Mouse (Mus musculus) forebrain, embryonic 14.5 days (tissue): ENCODE data around the gene Slc22a14. TPM values are rescaled to one million over a fixed set of nuclear protein-coding genes. Genes with fewer than 3 reads are reported as not detected.

Experiments
- ATAC-seq: fragments of 200-750 bp; cut with Nextera tagmentation; 2 replicates; pipeline ENCODE4 v1.8.0; 2017; ENCODE audit warnings: mild to moderate bottlenecking, moderate library complexity
- DNase-seq: peaks from one replicate; pipeline ENCODE4 v3.0.0-alpha.2; 2015; ENCODE audit warnings: low spot score
- H3K27ac ChIP-seq: fragments of 300-500 bp; sonication (generic); 2 replicates; pipeline ENCODE4 v1.5.1; 2014; ENCODE audit warnings: low read depth, mild to moderate bottlenecking, control low read depth, low read length, moderate library complexity
- H3K27me3 ChIP-seq: fragments of 300-500 bp; sonication (generic); replicated peaks from 2 replicates; pipeline ENCODE4 v1.6.1; 2014; ENCODE audit warnings: low read length, control low read depth, mixed read lengths; ENCODE audit not compliant: control insufficient read depth, insufficient read depth
- H3K36me3 ChIP-seq: fragments of 300-500 bp; sonication (generic); 2 replicates; pipeline ENCODE4 v1.6.1; 2014; ENCODE audit warnings: low read length, control low read depth; ENCODE audit not compliant: control insufficient read depth, insufficient read depth
- H3K4me1 ChIP-seq: fragments of 300-500 bp; sonication (generic); 2 replicates; pipeline ENCODE4 v1.6.1; 2014; ENCODE audit warnings: antibody characterized with exemption, low read length, control low read depth; ENCODE audit not compliant: control insufficient read depth, insufficient read depth
- H3K4me2 ChIP-seq: fragments of 300-500 bp; sonication (generic); 2 replicates; pipeline ENCODE4 v1.6.1; 2014; ENCODE audit warnings: mild to moderate bottlenecking, control low read depth, low read length
- H3K4me3 ChIP-seq: fragments of 300-500 bp; sonication (generic); 2 replicates; pipeline ENCODE4 v1.5.1; 2014; ENCODE audit warnings: low read depth, low read length, control low read depth
- H3K9ac ChIP-seq: fragments of 300-500 bp; sonication (generic); 2 replicates; pipeline ENCODE4 v1.6.1; 2014; ENCODE audit warnings: mild to moderate bottlenecking, low read length, control low read depth, moderate library complexity
- H3K9me3 ChIP-seq: fragments of 300-500 bp; sonication (generic); replicated peaks from 2 replicates; pipeline ENCODE4 v1.6.1; 2016; ENCODE audit warnings: low read length, control low read depth, mixed read lengths; ENCODE audit not compliant: control insufficient read depth
- WGBS: fragments of 180-500 bp; shearing (Covaris S2); extraction: QIAGEN DNeasy Blood & Tissue Kit; methylation state at CpG from one replicate; pipeline ENCODE4 v1.1.7; 2014; 5-methylcytosine and 5-hydroxymethylcytosine counted together
- polyA plus RNA-seq: library from polyadenylated mRNA; unstranded; fragments of >200 nt; fragmentation: Nextera tagmentation; extraction: Ambion mirVana; gene quantifications from 2 replicates; pipeline ENCODE4 v1.2.1, GENCODE M21; 2014

Slc22a14 gene
- polyA plus RNA-seq, 1 experiment from 2014 or later, result not detected

GRCm38 (mm10) chr9:119350947-119351705, 14.2 kb downstream of the Slc22a14 start:
- peaks cover 42% of the 10 kb centered on the region for H3K36me3 ChIP-seq
- ATAC-seq (no peak), DNase-seq (no peak)

GRCm38 (mm10) chr9:119350531-119350930, 14.8 kb downstream of the Slc22a14 start:
- Histone ChIP-seq H3K36me3 (peaks cover 48% of the 10 kb centered on the region), H3K27ac (no peak overlapping the region), H3K9ac (no peak overlapping the region), H3K27me3 (no peaks in the 10 kb centered on the region), H3K9me3 (no peaks in the 10 kb centered on the region), H3K4me1 (no peaks in the 10 kb centered on the region), H3K4me2 (no peak overlapping the region), H3K4me3 (no peak overlapping the region)
- WGBS, result 92% methylated on average over 3 of the region's 3 CpGs
- DNase-seq (no peak), ATAC-seq (no peak)

More at GRCm38 (mm10) chr9:119350947-119351705, 14.2 kb downstream of the Slc22a14 start:
- H3K4me2 ChIP-seq, result no peak overlapping the region
- H3K9me3 ChIP-seq, result no peaks in the 10 kb centered on the region
- no peak overlapping the region for H3K9ac ChIP-seq
- no peaks in the 10 kb centered on the region for H3K27me3 ChIP-seq
- WGBS, result 94% methylated on average over 10 of the region's 10 CpGs
- H3K4me1 ChIP-seq, result no peaks in the 10 kb centered on the region
- H3K4me3 ChIP-seq, result no peak overlapping the region
- no peak overlapping the region for H3K27ac ChIP-seq

- no peak for ATAC-seq
- 97% methylated on average over 8 of the region's 8 CpGs for WGBS
Measured at GRCm38 (mm10) chr9:119346376-119346775, 19.0 kb downstream of the Slc22a14 start.

GRCm38 (mm10) chr9:119342728-119343127, 22.6 kb downstream of the Slc22a14 start:
- ATAC-seq, result no peak
- WGBS, result 89% methylated on average over 7 of the region's 7 CpGs

More at GRCm38 (mm10) chr9:119346376-119346775, 19.0 kb downstream of the Slc22a14 start:
- Histone ChIP-seq H3K4me2 (no peak overlapping the region), H3K36me3 (peaks cover 70% of the 10 kb centered on the region), H3K4me1 (peaks cover 11% of the 10 kb centered on the region; the same call in 1 of the 2 replicates), H3K27me3 (no peaks in the 10 kb centered on the region), H3K9me3 (no peaks in the 10 kb centered on the region), H3K27ac (no peak overlapping the region), H3K9ac (no peak overlapping the region), H3K4me3 (no peak overlapping the region)
- DNase-seq, result no peak

DNA sequence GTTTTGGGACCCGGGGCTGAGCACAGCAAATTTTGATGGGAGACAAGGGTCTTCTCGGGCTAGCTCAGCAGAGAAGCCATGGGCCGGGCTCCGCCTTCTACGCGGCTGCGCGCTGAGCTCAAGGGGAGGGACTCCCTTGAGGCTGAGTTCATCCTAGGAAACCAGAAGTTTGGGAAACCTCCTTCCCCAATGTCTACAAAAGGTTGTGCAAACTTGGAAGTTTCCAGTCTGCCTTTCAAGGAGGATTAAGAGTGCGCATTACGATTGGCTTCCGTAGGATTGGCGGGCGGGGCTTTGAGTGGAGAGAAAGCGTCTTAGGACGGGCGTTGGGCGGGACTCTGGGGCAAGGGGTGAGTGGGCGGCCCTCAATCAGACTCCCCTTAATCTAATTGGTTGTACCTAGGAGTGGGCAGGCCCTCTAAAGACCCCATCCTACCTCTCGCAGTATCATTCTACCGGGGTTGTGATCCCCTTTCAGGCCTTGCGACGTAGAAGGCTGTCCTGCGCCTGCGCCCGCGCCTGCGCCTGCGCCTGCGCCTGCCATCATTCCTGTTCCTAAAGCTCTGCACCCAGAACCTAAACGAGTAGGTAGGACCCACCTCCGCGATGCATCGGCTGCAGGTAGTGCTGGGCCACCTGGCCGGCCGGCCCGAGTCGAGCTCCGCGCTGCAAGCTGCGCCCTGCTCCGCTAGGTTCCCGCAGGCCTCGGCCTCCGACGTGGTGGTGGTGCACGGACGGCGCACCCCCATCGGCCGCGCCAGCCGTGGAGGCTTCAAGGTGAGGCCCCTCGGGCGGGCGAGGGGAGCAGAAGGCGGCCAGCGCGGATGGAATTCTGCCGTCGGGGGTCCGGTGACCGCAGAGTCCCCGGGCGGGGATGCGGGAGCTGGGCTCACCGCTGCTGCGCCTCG, 24.2 kb downstream of the Slc22a14 start, which contains the start of gene Myd88:
Myd88 (minus strand) TSS at position 503 of the 908 bp plus-strand sequence.
- peak within 1 kb of the TSS; percentile 70 for H3K4me2 ChIP-seq
- H3K27me3 ChIP-seq, result no peaks in the 10 kb centered on the region
- under 1% methylated on average over 66 of the region's 68 CpGs for whole genome bisulfite sequencing
- H3K36me3 ChIP-seq, result peaks cover 32% of the 10 kb centered on the region
- peaks cover 20% of the 10 kb centered on the region for H3K4me1 ChIP-seq
- DNase-seq (peak; percentile 97), ATAC-seq (peak; percentile 98)
- no peaks in the 10 kb centered on the region for H3K9me3 ChIP-seq
- peak within 1 kb of the TSS; percentile 78 for H3K9ac ChIP-seq
- peak within 1 kb of the TSS; percentile 66 for H3K4me3 ChIP-seq
- peak within 1 kb of the TSS; percentile 82 for H3K27ac ChIP-seq

More at GRCm38 (mm10) chr9:119342728-119343127, 22.6 kb downstream of the Slc22a14 start:
- Histone ChIP-seq H3K4me2 (no peak overlapping the region), H3K27me3 (no peaks in the 10 kb centered on the region), H3K9ac (no peak overlapping the region), H3K4me1 (peaks cover 20% of the 10 kb centered on the region), H3K9me3 (no peaks in the 10 kb centered on the region), H3K36me3 (peaks cover 46% of the 10 kb centered on the region), H3K27ac (no peak overlapping the region), H3K4me3 (no peak overlapping the region)
- DNase-seq, result no peak

GRCm38 (mm10) chr9:119340212-119340580, 25.2 kb downstream of the Slc22a14 start:
- Histone ChIP-seq H3K4me1 (peaks cover 20% of the 10 kb centered on the region), H3K27ac (no peak overlapping the region), H3K36me3 (peaks cover 23% of the 10 kb centered on the region), H3K27me3 (no peaks in the 10 kb centered on the region), H3K4me3 (peak overlapping the region; percentile 66), H3K9ac (peak overlapping the region; percentile 62), H3K4me2 (peak overlapping the region; percentile 70), H3K9me3 (no peaks in the 10 kb centered on the region)
- DNase-seq (no peak), ATAC-seq (no peak)
- 4% methylated on average over 8 of the region's 8 CpGs for WGBS

DNA sequence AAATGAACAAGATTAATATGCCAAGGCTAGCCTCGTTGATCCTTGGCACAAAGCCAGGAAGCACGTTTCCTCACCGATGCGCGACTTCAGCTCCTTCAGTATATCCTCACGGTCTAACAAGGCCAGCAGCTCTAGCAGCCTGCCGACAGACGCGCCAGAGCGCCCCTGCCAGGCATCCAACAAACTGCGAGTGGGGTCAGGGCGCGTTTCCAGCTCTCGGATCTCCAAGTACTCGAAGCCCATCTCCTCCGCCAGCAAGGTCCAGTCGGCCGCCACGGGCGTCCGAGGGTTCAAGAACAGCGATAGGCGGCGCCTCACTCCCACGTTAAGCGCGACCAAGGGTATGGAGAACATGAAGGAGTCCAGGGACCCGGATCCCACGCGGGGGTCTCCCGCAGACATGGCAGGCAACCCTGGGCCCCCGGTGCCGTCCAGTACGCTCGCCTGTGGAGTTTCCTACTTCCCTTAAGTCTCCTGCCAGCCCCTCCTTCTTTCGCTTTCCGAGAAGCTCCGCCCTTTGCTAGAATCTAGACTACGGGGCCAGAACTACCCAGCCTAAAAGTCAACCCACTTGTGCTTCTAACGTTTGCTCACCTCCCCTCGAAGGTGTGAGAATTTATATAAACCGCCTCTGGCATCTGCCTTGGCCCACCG, 25.7 kb downstream of the Slc22a14 start, which contains the start of gene Acaa1a:
Acaa1a (plus strand) TSS at position 119 of the 654 bp plus-strand sequence.
- H3K36me3 ChIP-seq, result peaks cover 19% of the 10 kb centered on the region
- peak within 1 kb of the TSS; percentile 70 for H3K4me2 ChIP-seq
- ATAC-seq (no peak), DNase-seq (peak; percentile 53)
- peaks cover 20% of the 10 kb centered on the region for H3K4me1 ChIP-seq
- peak within 1 kb of the TSS; percentile 82; the same call in 1 of the 2 replicates for H3K27ac ChIP-seq
- no peaks in the 10 kb centered on the region for H3K27me3 ChIP-seq
- no peaks in the 10 kb centered on the region for H3K9me3 ChIP-seq
- peak within 1 kb of the TSS; percentile 62 for H3K9ac ChIP-seq
- peak within 1 kb of the TSS; percentile 66 for H3K4me3 ChIP-seq
- WGBS, result 2% methylated on average over 43 of the region's 43 CpGs

GRCm38 (mm10) chr9:119339106-119339505, 26.2 kb downstream of the Slc22a14 start:
- DNase-seq (no peak), ATAC-seq (no peak)
- Histone ChIP-seq H3K27me3 (no peaks in the 10 kb centered on the region), H3K4me1 (peaks cover 20% of the 10 kb centered on the region), H3K9ac (peak overlapping the region; percentile 62; the same call in 1 of the 2 replicates), H3K9me3 (no peaks in the 10 kb centered on the region), H3K4me2 (peak overlapping the region; percentile 70), H3K27ac (no peak overlapping the region), H3K36me3 (peaks cover 13% of the 10 kb centered on the region), H3K4me3 (peak overlapping the region; percentile 66)
- 49% methylated on average over 7 of the region's 7 CpGs for WGBS
